Mouse (Mus musculus): ENCODE data around the gene Rab6b. TPM values are rescaled to one million over a fixed set of nuclear protein-coding genes. Genes with fewer than 3 reads are reported as not detected.

Gene Rab6b
- total and polyA plus RNA-seq, 3 experiments, result 0.16 TPM; not detected in 2

DNA sequence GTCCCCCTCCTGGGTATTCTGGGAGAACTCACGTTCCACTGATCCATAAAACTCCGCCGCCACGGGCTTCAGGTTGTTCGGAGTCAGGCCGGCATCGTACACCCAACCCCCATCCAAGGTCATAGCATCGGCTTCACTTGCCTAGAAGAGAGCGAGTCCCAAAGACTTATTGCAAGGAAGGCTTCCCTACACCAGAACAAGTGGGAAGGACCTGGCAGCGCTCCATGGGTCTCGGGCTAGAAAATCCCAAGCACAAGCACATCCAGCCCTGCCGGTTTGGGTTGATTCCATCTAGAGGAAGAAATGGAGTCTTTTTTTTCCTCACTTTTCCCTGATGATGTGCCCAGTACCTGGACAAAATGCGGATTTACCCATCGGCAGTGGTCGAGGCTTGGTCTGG, 115.2 kb downstream of the Rab6b start:
- Histone ChIP-seq H3K9me3 (replicated peaks) (no peaks in the 10 kb centered on the region), H3K27me3 (ENCODE audit: insufficient read depth, low read length) (peaks cover 29% of the 10 kb centered on the region), H3K4me3 (ENCODE audit: low read depth, low read length) (no peak overlapping the region), H3K4me1 (ENCODE audit: insufficient read depth, low read depth, low read length) (peaks cover 32% of the 10 kb centered on the region), H3K36me3 (replicated peaks) (no peaks in the 10 kb centered on the region)
- DNase-seq (ENCODE audit: low spot score) (no peak), ATAC-seq (ENCODE audit: extremely low read depth, insufficient number of reproducible peaks, low FRiP score, poor library complexity, severe bottlenecking) (no peak)
- TF ChIP-seq GATA1 (IDR thresholded peaks at IDR 0.05; ENCODE audit: borderline replicate concordance, low read length) (no peak), CTCF (IDR thresholded peaks at IDR 0.05; ENCODE audit: low read depth, low read length) (no peak), POLR2AphosphoS5 (IDR thresholded peaks at IDR 0.05; ENCODE audit: insufficient replicate concordance, low read depth, low read length) (no peak), TAL1 (conservative IDR thresholded peaks at IDR 0.05; ENCODE audit: low read depth, low read length) (no peak), GATA2 (IDR thresholded peaks at IDR 0.05; ENCODE audit: borderline replicate concordance, low read depth, low read length) (no peak)

- ATAC-seq (ENCODE audit: extremely low read depth, insufficient number of reproducible peaks, low FRiP score, poor library complexity, severe bottlenecking) (no peak), DNase-seq (ENCODE audit: low spot score) (no peak)
- no peak overlapping the region; the same call in 1 of the 2 replicates for H3K4me3 ChIP-seq (ENCODE audit: low read depth, low read length)
Measured at GRCm38 (mm10) chr9:103227760-103228159, 116.2 kb downstream of the Rab6b start.

GRCm38 (mm10) chr9:103228370-103229003, 116.9 kb downstream of the Rab6b start:
- Histone ChIP-seq H3K4me1 (ENCODE audit: insufficient read depth, low read depth, low read length) (peaks cover 37% of the 10 kb centered on the region), H3K4me3 (ENCODE audit: low read depth, low read length) (no peak overlapping the region; the same call in 1 of the 2 replicates), H3K36me3 (replicated peaks) (no peaks in the 10 kb centered on the region), H3K9me3 (replicated peaks) (no peaks in the 10 kb centered on the region), H3K27me3 (ENCODE audit: insufficient read depth, low read length) (peaks cover 25% of the 10 kb centered on the region)
- TF ChIP-seq GATA2 (IDR thresholded peaks at IDR 0.05; ENCODE audit: borderline replicate concordance, low read depth, low read length) (no peak), GATA1 (IDR thresholded peaks at IDR 0.05; ENCODE audit: borderline replicate concordance, low read length) (no peak), POLR2AphosphoS5 (IDR thresholded peaks at IDR 0.05; ENCODE audit: insufficient replicate concordance, low read depth, low read length) (no peak), TAL1 (conservative IDR thresholded peaks at IDR 0.05; ENCODE audit: low read depth, low read length) (no peak), CTCF (IDR thresholded peaks at IDR 0.05; ENCODE audit: low read depth, low read length) (no peak)
- DNase-seq (ENCODE audit: low spot score), result peak; percentile 16
- ATAC-seq (ENCODE audit: extremely low read depth, insufficient number of reproducible peaks, low FRiP score, poor library complexity, severe bottlenecking), result peak; percentile 79

More at GRCm38 (mm10) chr9:103227760-103228159, 116.2 kb downstream of the Rab6b start:
- peaks cover 28% of the 10 kb centered on the region for H3K27me3 ChIP-seq (ENCODE audit: insufficient read depth, low read length)
- H3K9me3 ChIP-seq (replicated peaks), result no peaks in the 10 kb centered on the region
- H3K36me3 ChIP-seq (replicated peaks), result no peaks in the 10 kb centered on the region
- H3K4me1 ChIP-seq (ENCODE audit: insufficient read depth, low read depth, low read length), result peaks cover 32% of the 10 kb centered on the region
- no peak for TF ChIP-seq GATA1 (IDR thresholded peaks at IDR 0.05; ENCODE audit: borderline replicate concordance, low read length)
- TF ChIP-seq GATA2 (IDR thresholded peaks at IDR 0.05; ENCODE audit: borderline replicate concordance, low read depth, low read length), result no peak
- TF ChIP-seq POLR2AphosphoS5 (IDR thresholded peaks at IDR 0.05; ENCODE audit: insufficient replicate concordance, low read depth, low read length), result no peak
- no peak for TF ChIP-seq CTCF (IDR thresholded peaks at IDR 0.05; ENCODE audit: low read depth, low read length)
- no peak for TF ChIP-seq TAL1 (conservative IDR thresholded peaks at IDR 0.05; ENCODE audit: low read depth, low read length)

GRCm38 (mm10) chr9:103229037-103229867, 117.7 kb downstream of the Rab6b start:
- DNase-seq (ENCODE audit: low spot score) (no peak), ATAC-seq (ENCODE audit: extremely low read depth, insufficient number of reproducible peaks, low FRiP score, poor library complexity, severe bottlenecking) (no peak)
- H3K4me3 ChIP-seq (ENCODE audit: low read depth, low read length), result no peak overlapping the region
- peaks cover 27% of the 10 kb centered on the region for H3K27me3 ChIP-seq (ENCODE audit: insufficient read depth, low read length)
- peaks cover 37% of the 10 kb centered on the region for H3K4me1 ChIP-seq (ENCODE audit: insufficient read depth, low read depth, low read length)
- no peaks in the 10 kb centered on the region for H3K36me3 ChIP-seq (replicated peaks)
- no peak for TF ChIP-seq POLR2AphosphoS5 (IDR thresholded peaks at IDR 0.05; ENCODE audit: insufficient replicate concordance, low read depth, low read length)
- no peak for TF ChIP-seq TAL1 (conservative IDR thresholded peaks at IDR 0.05; ENCODE audit: low read depth, low read length)
- no peak for TF ChIP-seq CTCF (IDR thresholded peaks at IDR 0.05; ENCODE audit: low read depth, low read length)
- no peak for TF ChIP-seq GATA1 (IDR thresholded peaks at IDR 0.05; ENCODE audit: borderline replicate concordance, low read length)
- no peak for TF ChIP-seq GATA2 (IDR thresholded peaks at IDR 0.05; ENCODE audit: borderline replicate concordance, low read depth, low read length)
- H3K9me3 ChIP-seq (replicated peaks), result no peaks in the 10 kb centered on the region

GRCm38 (mm10) chr9:103230151-103230951, 118.8 kb downstream of the Rab6b start, which contains the start of the genes Gm20425 and Trf:
Gene Gm20425, minus strand, starts transcription at chr9:103230307.
Gene Trf, minus strand, starts transcription at chr9:103230444.
- no peak for ATAC-seq (ENCODE audit: extremely low read depth, insufficient number of reproducible peaks, low FRiP score, poor library complexity, severe bottlenecking)
- Histone ChIP-seq H3K9me3 (replicated peaks) (no peaks in the 10 kb centered on the region), H3K36me3 (replicated peaks) (no peaks in the 10 kb centered on the region), H3K4me1 (ENCODE audit: insufficient read depth, low read depth, low read length) (peaks cover 37% of the 10 kb centered on the region), H3K4me3 (ENCODE audit: low read depth, low read length) (no peak within 1 kb of the TSS), H3K27me3 (ENCODE audit: insufficient read depth, low read length) (peaks cover 34% of the 10 kb centered on the region)
- TF ChIP-seq CTCF (IDR thresholded peaks at IDR 0.05; ENCODE audit: low read depth, low read length) (no peak), POLR2AphosphoS5 (IDR thresholded peaks at IDR 0.05; ENCODE audit: insufficient replicate concordance, low read depth, low read length) (no peak), GATA1 (IDR thresholded peaks at IDR 0.05; ENCODE audit: borderline replicate concordance, low read length) (no peak), GATA2 (IDR thresholded peaks at IDR 0.05; ENCODE audit: borderline replicate concordance, low read depth, low read length) (no peak), TAL1 (conservative IDR thresholded peaks at IDR 0.05; ENCODE audit: low read depth, low read length) (no peak)
- no peak for DNase-seq (ENCODE audit: low spot score)
